Mouse (Mus musculus): ENCODE data around the gene Col18a1.

- TF ChIP-seq POLR2A (IDR thresholded peaks at IDR 0.05; ENCODE audit: low read depth, low read length) (no peak), CTCF (IDR thresholded peaks at IDR 0.05; ENCODE audit: extremely low read depth, insufficient read length, insufficient replicate concordance, low read depth, low read length) (peak; percentile 49; the same call in 1 of the 2 replicates)
Observed at GRCm38 (mm10) chr10:77120501-77120900, 45.8 kb downstream of the Col18a1 start.

Measured in small intestine, adult 2 months (tissue).